Mouse (Mus musculus): ENCODE measurements around the gene Bud23. TPM values are rescaled to one million over a fixed set of nuclear protein-coding genes. Genes with fewer than 3 reads are reported as not detected.

Bud23 gene
- polyA plus RNA-seq, 1 experiment from 2014 or later, result 157 TPM

DNA sequence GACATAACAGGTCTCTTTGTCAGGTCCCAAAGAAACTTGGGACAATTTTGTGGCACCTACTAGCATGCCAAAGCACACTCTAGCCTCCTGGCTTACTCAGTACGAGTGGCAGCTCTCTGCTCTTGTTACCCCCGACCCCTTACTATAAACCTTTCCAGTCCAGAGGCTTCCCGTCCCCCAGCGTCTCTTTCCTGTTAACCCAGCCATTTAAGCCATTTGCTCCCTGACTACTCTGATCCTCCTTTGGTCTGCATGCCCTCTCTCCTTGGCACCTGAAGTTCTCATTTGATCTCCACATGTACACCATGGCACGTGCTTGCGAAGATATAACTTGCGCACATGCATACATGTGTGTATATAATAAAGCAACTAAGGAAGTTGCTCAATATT is 54.4 kb downstream of the Bud23 start:
- peaks cover 15% of the 10 kb centered on the region for H3K4me1 ChIP-seq (replicated peaks; ENCODE audit: control insufficient read depth, insufficient read depth, low read length)
- peak overlapping the region; percentile 70 for H3K4me3 ChIP-seq (ENCODE audit: low read depth, low read length)
- no peaks in the 10 kb centered on the region for H3K9me3 ChIP-seq (ENCODE audit: control insufficient read depth, low read length)
- peak overlapping the region; percentile 76 for H3K4me2 ChIP-seq
- peak overlapping the region; percentile 87 for H3K9ac ChIP-seq (ENCODE audit: low read depth, low read length)
- no peak for DNase-seq (ENCODE audit: low spot score)
- H3K36me3 ChIP-seq (ENCODE audit: control insufficient read depth, insufficient read depth, low read length), result no peaks in the 10 kb centered on the region; the same call in 1 of the 2 replicates
- ATAC-seq (replicated peaks; ENCODE audit: low FRiP score), result no peak
- no peaks in the 10 kb centered on the region for H3K27me3 ChIP-seq (replicated peaks; ENCODE audit: control insufficient read depth, insufficient read depth, low read length)
- WGBS, result 56% methylated on average over 7 of the region's 7 CpGs
- peak overlapping the region; percentile 96 for H3K27ac ChIP-seq (ENCODE audit: low read depth, low read length)

GRCm38 (mm10) chr5:135009590-135010319 is 55.0 kb downstream of the Bud23 start:
- Histone ChIP-seq H3K4me1 (replicated peaks; ENCODE audit: control insufficient read depth, insufficient read depth, low read length) (peaks cover 15% of the 10 kb centered on the region), H3K27me3 (replicated peaks; ENCODE audit: control insufficient read depth, insufficient read depth, low read length) (no peaks in the 10 kb centered on the region), H3K36me3 (ENCODE audit: control insufficient read depth, insufficient read depth, low read length) (no peaks in the 10 kb centered on the region; the same call in 1 of the 2 replicates), H3K9ac (ENCODE audit: low read depth, low read length) (peak overlapping the region; percentile 87), H3K4me3 (ENCODE audit: low read depth, low read length) (peak overlapping the region; percentile 70), H3K27ac (ENCODE audit: low read depth, low read length) (peak overlapping the region; percentile 96), H3K9me3 (ENCODE audit: control insufficient read depth, low read length) (no peaks in the 10 kb centered on the region), H3K4me2 (peak overlapping the region; percentile 76)
- ATAC-seq (replicated peaks; ENCODE audit: low FRiP score), result peak; percentile 78
- DNase-seq (ENCODE audit: low spot score), result peak; percentile 95
- under 1% methylated on average over 37 of the region's 37 CpGs for WGBS

- peak within 1 kb of the TSS; percentile 87 for H3K9ac ChIP-seq (ENCODE audit: low read depth, low read length)
- peak within 1 kb of the TSS; percentile 96 for H3K27ac ChIP-seq (ENCODE audit: low read depth, low read length)
- no peaks in the 10 kb centered on the region; the same call in 1 of the 2 replicates for H3K36me3 ChIP-seq (ENCODE audit: control insufficient read depth, insufficient read depth, low read length)
- H3K27me3 ChIP-seq (replicated peaks; ENCODE audit: control insufficient read depth, insufficient read depth, low read length), result no peaks in the 10 kb centered on the region
- peak within 1 kb of the TSS; percentile 70 for H3K4me3 ChIP-seq (ENCODE audit: low read depth, low read length)
- H3K4me1 ChIP-seq (replicated peaks; ENCODE audit: control insufficient read depth, insufficient read depth, low read length), result peaks cover 15% of the 10 kb centered on the region
- H3K4me2 ChIP-seq, result peak within 1 kb of the TSS; percentile 76
- WGBS, result under 1% methylated on average over 52 of the region's 52 CpGs
- DNase-seq (ENCODE audit: low spot score) (peak; percentile 97), ATAC-seq (replicated peaks; ENCODE audit: low FRiP score) (peak; percentile 87)
- H3K9me3 ChIP-seq (ENCODE audit: control insufficient read depth, low read length), result no peaks in the 10 kb centered on the region
Observed at GRCm38 (mm10) chr5:135008671-135009589, 55.8 kb downstream of the Bud23 start, which contains the start of gene Abhd11. Gene Abhd11 (plus strand): TSS chr5:135009152.

DNA sequence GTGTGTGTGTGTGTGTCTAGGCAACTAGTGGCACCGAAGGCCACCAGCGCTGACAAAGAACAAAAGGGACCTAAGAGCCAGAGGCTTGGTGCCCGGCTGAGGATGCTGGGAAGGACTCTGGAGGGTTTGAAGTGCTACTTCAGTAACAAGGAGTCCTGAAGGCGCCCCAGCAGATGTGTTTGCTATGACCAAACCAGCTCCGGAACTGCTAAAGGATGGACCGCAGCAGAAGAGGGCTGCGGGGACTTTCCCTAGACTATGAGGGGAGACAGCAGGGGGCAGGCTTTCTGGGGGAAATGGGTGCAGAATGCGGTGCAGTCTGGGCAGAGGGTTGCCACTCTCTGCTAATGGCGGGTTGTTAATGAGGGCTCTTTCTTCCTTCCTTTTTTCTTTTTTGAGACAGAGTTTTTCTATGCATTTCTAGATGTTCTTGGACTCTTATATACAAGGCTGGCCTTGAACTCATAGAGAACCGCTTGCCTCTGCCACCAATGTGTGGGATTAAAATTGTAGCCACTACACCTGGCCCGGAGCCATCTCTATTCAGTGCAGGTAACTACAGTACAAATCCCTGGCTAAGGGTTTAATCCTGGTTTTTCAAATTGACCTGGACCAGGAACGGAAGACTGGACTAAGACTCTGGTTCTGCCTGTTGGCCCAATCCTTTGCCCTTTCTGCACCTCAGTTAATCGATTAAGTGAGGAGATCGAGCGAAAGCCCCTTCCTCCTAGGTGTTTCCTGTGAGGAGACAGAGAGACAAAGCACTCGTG is 56.8 kb downstream of the Bud23 start:
- Histone ChIP-seq H3K27ac (ENCODE audit: low read depth, low read length) (peak overlapping the region; percentile 90), H3K9ac (ENCODE audit: low read depth, low read length) (peak overlapping the region; percentile 80), H3K4me3 (ENCODE audit: low read depth, low read length) (peak overlapping the region; percentile 70), H3K27me3 (replicated peaks; ENCODE audit: control insufficient read depth, insufficient read depth, low read length) (no peaks in the 10 kb centered on the region), H3K4me2 (peak overlapping the region; percentile 76), H3K9me3 (ENCODE audit: control insufficient read depth, low read length) (no peaks in the 10 kb centered on the region), H3K36me3 (ENCODE audit: control insufficient read depth, insufficient read depth, low read length) (no peaks in the 10 kb centered on the region; the same call in 1 of the 2 replicates), H3K4me1 (replicated peaks; ENCODE audit: control insufficient read depth, insufficient read depth, low read length) (peaks cover 15% of the 10 kb centered on the region)
- ATAC-seq (replicated peaks; ENCODE audit: low FRiP score) (no peak), DNase-seq (ENCODE audit: low spot score) (no peak)
- 29% methylated on average over 16 of the region's 16 CpGs for WGBS

Other genes starting within 250 kb of the Bud23 start
- gene Tmem270, start 158.2 kb downstream of the Bud23 start, polyA plus RNA-seq (2014; fragmentation: Nextera tagmentation; extraction: Ambion mirVana), result not detected in 2 replicates
- gene Cldn13, start 149.4 kb downstream of the Bud23 start, polyA plus RNA-seq (2014; fragmentation: Nextera tagmentation; extraction: Ambion mirVana), result 115 and 120 TPM in 2 replicates
- 9.1 and 11.4 TPM in 2 replicates for gene Mettl27, start 132.6 kb downstream of the Bud23 start, polyA plus RNA-seq (2014; fragmentation: Nextera tagmentation; extraction: Ambion mirVana)
- gene Cldn4, start 118.0 kb downstream of the Bud23 start, polyA plus RNA-seq (2014; fragmentation: Nextera tagmentation; extraction: Ambion mirVana), result 3.1 and 3.7 TPM in 2 replicates
- 2.0 and 2.2 TPM in 2 replicates for gene Cldn3, start 78.7 kb downstream of the Bud23 start, polyA plus RNA-seq (2014; fragmentation: Nextera tagmentation; extraction: Ambion mirVana)
- gene Abhd11, start 55.8 kb downstream of the Bud23 start, polyA plus RNA-seq (2014; fragmentation: Nextera tagmentation; extraction: Ambion mirVana), result 64.9 and 71.1 TPM in 2 replicates
- gene Stx1a, start 41.5 kb downstream of the Bud23 start, polyA plus RNA-seq (2014; fragmentation: Nextera tagmentation; extraction: Ambion mirVana), result 6.2 and 6.4 TPM in 2 replicates
- gene Dnajc30, start 757 bp downstream of the Bud23 start, polyA plus RNA-seq (2014; fragmentation: Nextera tagmentation; extraction: Ambion mirVana), result 25.1 and 27.2 TPM in 2 replicates
- gene Vps37d, start 13.3 kb upstream of the Bud23 start, polyA plus RNA-seq (2014; fragmentation: Nextera tagmentation; extraction: Ambion mirVana), result 2.6 and 3.0 TPM in 2 replicates
- gene Mlxipl, start 24.9 kb upstream of the Bud23 start, polyA plus RNA-seq (2014; fragmentation: Nextera tagmentation; extraction: Ambion mirVana), result 18.5 and 18.7 TPM in 2 replicates
- 24.6 and 29.2 TPM in 2 replicates for gene Tbl2, start 84.7 kb upstream of the Bud23 start, polyA plus RNA-seq (2014; fragmentation: Nextera tagmentation; extraction: Ambion mirVana)
- 52.5 and 52.9 TPM in 2 replicates for gene Bcl7b, start 103.3 kb upstream of the Bud23 start, polyA plus RNA-seq (2014; fragmentation: Nextera tagmentation; extraction: Ambion mirVana)
- 47.2 and 50.8 TPM in 2 replicates for gene Baz1b, start 122.3 kb upstream of the Bud23 start, polyA plus RNA-seq (2014; fragmentation: Nextera tagmentation; extraction: Ambion mirVana)
- 0.47 and 0.58 TPM in 2 replicates for gene Fzd9, start 186.3 kb upstream of the Bud23 start, polyA plus RNA-seq (2014; fragmentation: Nextera tagmentation; extraction: Ambion mirVana)

Measured in liver, embryonic 11.5 days (tissue).